Mouse (Mus musculus): ENCODE results near the gene Klk1b9.
"Not testable (repeated sequence)": the region's sequence is repeated elsewhere in the genome, so short reads cannot be mapped to it uniquely, and the experiment has no call there.

The Klk1b9 gene

GRCm38 (mm10) chr7:43975761-43976160, at the start of gene Klk1b9:
Gene Klk1b9 (plus strand): TSS chr7:43976061.
- not testable (repeated sequence) for DNase-seq (ENCODE audit: low spot score)

GRCm38 (mm10) chr7:43928521-43928920, 47.3 kb upstream of the Klk1b9 start:
- DNase-seq (ENCODE audit: low spot score), result peak; percentile 52

GRCm38 (mm10) chr7:43932337-43932736, 43.5 kb upstream of the Klk1b9 start:
- DNase-seq (ENCODE audit: low spot score), result peak; percentile 1

DNA sequence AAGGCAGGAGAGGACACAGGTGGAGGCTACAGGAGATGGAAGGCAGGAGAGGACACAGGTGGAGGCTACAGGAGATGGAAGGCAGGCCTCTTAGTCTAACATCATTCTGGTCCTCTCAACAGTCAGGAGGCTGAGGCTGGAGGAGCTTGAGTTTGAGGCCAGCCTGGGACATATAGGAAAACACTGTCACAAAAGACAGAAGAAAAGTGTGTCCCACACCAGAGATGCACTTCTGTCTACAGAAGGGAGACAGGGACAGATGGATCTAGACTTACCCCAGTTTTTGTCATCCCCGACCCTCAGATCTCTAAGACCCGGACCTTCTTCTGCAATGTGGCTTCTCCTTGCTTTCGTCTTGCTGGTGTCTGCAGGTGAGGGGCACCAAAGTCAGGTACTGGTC, 42.4 kb upstream of the Klk1b9 start, which contains the start of gene Klk15:
Gene Klk15, plus strand, starts transcription at position 301 of the 400 bp plus-strand sequence.
- DNase-seq (ENCODE audit: low spot score), result no peak

- no peak for DNase-seq (ENCODE audit: low spot score)
Observed at GRCm38 (mm10) chr7:43934747-43935146, 41.1 kb upstream of the Klk1b9 start.

- no peak for DNase-seq (ENCODE audit: low spot score)
Observed at GRCm38 (mm10) chr7:43936551-43936950, 39.3 kb upstream of the Klk1b9 start.

GRCm38 (mm10) chr7:43942293-43942692, 33.6 kb upstream of the Klk1b9 start:
- not testable (repeated sequence) for DNase-seq (ENCODE audit: low spot score)

DNA sequence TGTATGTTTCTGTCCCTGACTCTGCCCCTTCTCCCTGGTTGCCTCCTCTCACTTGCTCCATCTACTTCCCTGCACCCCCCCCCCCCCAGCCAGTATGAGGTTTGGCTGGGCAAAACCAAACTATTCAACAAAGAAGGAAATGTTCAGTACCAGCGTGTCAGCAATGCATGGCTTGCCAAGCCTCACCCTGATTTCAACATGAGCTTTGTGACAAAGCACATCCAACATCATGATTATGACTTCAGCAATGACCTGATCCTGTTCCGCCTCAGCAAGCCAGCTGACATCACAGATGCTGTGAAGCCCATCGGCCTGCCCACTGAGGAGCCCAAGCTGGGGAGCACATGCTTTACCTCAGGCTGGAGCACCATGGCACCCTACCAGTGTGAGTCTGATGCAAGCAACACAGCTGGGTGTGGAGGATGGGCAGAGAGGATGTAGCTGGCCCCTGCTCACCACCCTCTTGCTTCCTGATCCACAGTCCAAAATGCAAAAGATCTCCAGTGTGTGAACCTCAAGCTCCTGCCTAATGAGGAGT, 31.1 kb upstream of the Klk1b9 start:
- DNase-seq (ENCODE audit: low spot score), result no peak

GRCm38 (mm10) chr7:43950364-43950763, 25.5 kb upstream of the Klk1b9 start, which contains the start of gene Klk1b8:
Gene Klk1b8 (plus strand): TSS chr7:43950664.
- DNase-seq (ENCODE audit: low spot score), result no peak

- DNase-seq (ENCODE audit: low spot score), result no peak
Observed at GRCm38 (mm10) chr7:43952703-43953102, 23.2 kb upstream of the Klk1b9 start.

DNA sequence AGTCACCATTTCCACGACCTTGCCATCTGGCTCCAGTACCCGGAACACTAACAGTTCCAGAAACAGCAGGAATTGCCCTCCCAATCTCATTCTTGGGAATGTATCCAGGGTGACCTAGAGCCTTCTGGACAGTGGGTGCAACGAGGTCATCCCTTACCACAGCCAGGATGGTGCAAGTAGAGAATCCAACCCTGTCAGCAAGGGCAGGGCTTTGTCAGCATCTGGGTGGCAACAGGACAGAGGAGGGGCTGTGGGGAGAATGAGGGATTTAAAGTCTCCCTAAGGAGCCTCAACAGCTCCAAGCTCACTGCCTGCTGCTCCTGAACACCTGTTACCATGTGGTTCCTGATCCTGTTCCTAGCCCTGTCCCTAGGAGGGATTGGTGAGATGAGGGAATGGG, 9.4 kb upstream of the Klk1b9 start, which contains the start of gene Klk1b1:
Gene Klk1b1, plus strand, starts transcription at position 301 of the 400 bp plus-strand sequence.
- DNase-seq (ENCODE audit: low spot score), result no peak

DNA sequence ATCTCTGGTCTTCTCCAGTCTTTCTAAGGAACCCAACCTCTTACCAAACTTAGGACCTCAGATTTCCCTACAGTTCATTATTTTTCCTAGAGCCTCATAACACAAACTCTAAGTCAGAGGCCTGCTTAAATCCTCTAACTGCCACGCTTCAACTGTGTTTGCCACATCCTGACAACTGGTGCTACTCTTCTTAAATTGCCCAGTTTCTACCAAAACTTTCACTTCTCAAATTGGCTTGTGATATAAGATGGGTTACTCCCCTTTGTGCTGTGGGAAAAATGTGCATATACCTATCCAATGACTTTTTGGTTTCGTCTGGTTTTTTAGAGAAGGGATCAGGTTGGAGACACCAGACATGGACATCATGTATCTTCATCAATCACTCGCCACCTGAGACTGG, 8.8 kb upstream of the Klk1b9 start:
- no peak for DNase-seq (ENCODE audit: low spot score)

DNA sequence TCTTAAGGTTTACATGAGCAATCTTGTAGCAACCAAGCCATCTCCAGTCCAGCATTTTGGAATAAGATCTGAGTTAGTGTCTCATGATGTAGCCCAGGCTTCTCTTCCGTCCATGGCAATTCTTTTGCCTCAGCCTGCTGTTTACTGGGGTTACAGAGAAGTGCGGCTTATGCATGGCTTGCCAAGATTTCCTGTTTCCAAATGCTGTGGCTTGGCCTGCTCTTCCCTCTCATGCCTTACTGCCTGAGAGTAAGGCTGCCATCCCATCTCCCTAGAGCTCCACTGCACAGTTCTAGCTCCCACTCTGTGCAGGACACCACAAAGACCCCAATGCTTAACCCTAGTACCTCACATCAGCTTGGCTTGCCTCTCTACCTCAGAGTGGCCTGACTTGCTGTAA, 8.2 kb upstream of the Klk1b9 start:
- no peak for DNase-seq (ENCODE audit: low spot score)

DNA sequence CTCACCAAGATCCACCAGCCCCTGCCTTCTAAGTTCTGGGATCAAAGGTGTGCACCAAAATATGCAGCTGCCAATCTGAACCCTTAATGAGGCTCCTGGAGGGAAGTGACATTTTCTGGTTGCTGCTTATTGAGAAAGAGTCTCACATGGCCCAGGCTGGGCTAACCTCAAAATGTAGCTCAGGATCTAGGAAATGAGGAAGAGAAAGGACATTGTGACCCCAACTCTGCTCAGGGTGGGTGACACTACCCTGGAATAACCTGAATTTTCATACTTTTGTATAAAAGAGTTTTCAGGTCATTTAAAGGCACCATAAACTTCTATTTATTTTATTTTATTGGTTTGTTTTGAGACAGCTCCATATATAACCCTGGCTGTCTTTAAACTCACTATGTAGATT, 9.8 kb downstream of the Klk1b9 start:
- DNase-seq (ENCODE audit: low spot score), result no peak

DNA sequence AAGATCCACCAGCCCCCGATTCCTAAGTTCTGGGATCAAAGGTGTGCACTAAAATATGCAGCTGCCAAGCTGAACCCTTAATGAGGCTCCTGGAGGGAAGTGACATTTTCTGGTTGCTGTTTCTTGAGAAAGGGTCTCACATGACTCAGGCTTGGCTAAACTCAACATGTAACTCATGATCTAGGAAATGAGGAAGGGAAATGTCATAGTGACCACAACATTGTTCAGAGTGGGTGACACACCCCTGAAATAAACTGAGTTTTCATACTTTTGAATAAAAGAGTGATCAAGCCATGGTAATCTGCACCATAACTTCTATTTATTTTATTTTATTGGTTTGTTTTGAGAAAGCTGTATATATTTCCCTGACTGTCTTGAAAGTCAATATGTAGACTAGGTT, 19.0 kb downstream of the Klk1b9 start:
- DNase-seq (ENCODE audit: low spot score), result not testable (repeated sequence)

GRCm38 (mm10) chr7:43995577-43995976, 19.7 kb downstream of the Klk1b9 start, which contains the start of gene Klk1b11:
Gene Klk1b11 (plus strand): TSS chr7:43995877.
- DNase-seq (ENCODE audit: low spot score), result not testable (repeated sequence)

GRCm38 (mm10) chr7:44004847-44005246, 29.0 kb downstream of the Klk1b9 start:
- DNase-seq (ENCODE audit: low spot score), result no peak

- not testable (repeated sequence) for DNase-seq (ENCODE audit: low spot score)
Observed at GRCm38 (mm10) chr7:44011868-44012267, 36.0 kb downstream of the Klk1b9 start, which contains the start of gene Klk1b26. Gene Klk1b26 (plus strand): TSS chr7:44012168.

GRCm38 (mm10) chr7:44014666-44015065, 38.8 kb downstream of the Klk1b9 start:
- DNase-seq (ENCODE audit: low spot score), result not testable (repeated sequence)

GRCm38 (mm10) chr7:44015071-44015470, 39.2 kb downstream of the Klk1b9 start:
- DNase-seq (ENCODE audit: low spot score), result no peak

Measured in embryo, embryonic 10.5 days (tissue).